Mouse (Mus musculus) intestine, embryonic 15.5 days (tissue): ENCODE data around the gene Slc35c1. TPM values are rescaled to one million over a fixed set of nuclear protein-coding genes. Genes with fewer than 3 reads are reported as not detected.

ENCODE experiments used
- ATAC-seq: fragments of 200-750 bp; cut with Nextera tagmentation; 2 replicates; pipeline ENCODE4 v1.8.0; 2017; ENCODE audit warnings: moderate TSS enrichment, moderate library complexity
- H3K27ac ChIP-seq: fragments of 300-500 bp; sonication (generic); 2 replicates; pipeline ENCODE4 v1.5.1; 2015; ENCODE audit warnings: mild to moderate bottlenecking, inconsistent platforms
- H3K27me3 ChIP-seq: fragments of 300-500 bp; sonication (generic); replicated peaks from 2 replicates; pipeline ENCODE4 v1.6.1; 2015; ENCODE audit warnings: inconsistent platforms
- H3K36me3 ChIP-seq: fragments of 300-500 bp; sonication (generic); 2 replicates; pipeline ENCODE4 v1.6.1; 2015; ENCODE audit warnings: inconsistent platforms
- H3K4me1 ChIP-seq: fragments of 300-500 bp; sonication (generic); replicated peaks from 2 replicates; pipeline ENCODE4 v1.6.1; 2015; ENCODE audit warnings: inconsistent platforms
- H3K4me2 ChIP-seq: fragments of 300-500 bp; sonication (generic); replicated peaks from 2 replicates; pipeline ENCODE4 v1.6.1; 2015; ENCODE audit warnings: mild to moderate bottlenecking, inconsistent platforms
- H3K4me3 ChIP-seq: fragments of 300-500 bp; sonication (generic); replicated peaks from 2 replicates; pipeline ENCODE4 v1.5.1; 2015; ENCODE audit warnings: inconsistent platforms
- H3K9ac ChIP-seq: fragments of 300-500 bp; sonication (generic); 2 replicates; pipeline ENCODE4 v1.6.1; 2015; ENCODE audit warnings: inconsistent platforms
- H3K9me3 ChIP-seq: fragments of 300-500 bp; sonication (generic); 2 replicates; pipeline ENCODE4 v1.6.1; 2016; ENCODE audit warnings: inconsistent platforms
- WGBS: fragments of 180-500 bp; shearing (Covaris S2); methylation state at CpG from one replicate; pipeline ENCODE4 v1.1.7; 2015; 5-methylcytosine and 5-hydroxymethylcytosine counted together
- polyA plus RNA-seq: library from polyadenylated mRNA; unstranded; fragments of >200 nt; fragmentation: Nextera tagmentation; extraction: Ambion mirVana; gene quantifications from 2 replicates; pipeline ENCODE4 v1.2.1, GENCODE M21; 2015

The Slc35c1 gene
- polyA plus RNA-seq, 1 experiment from 2014 or later = 37.3 TPM

DNA sequence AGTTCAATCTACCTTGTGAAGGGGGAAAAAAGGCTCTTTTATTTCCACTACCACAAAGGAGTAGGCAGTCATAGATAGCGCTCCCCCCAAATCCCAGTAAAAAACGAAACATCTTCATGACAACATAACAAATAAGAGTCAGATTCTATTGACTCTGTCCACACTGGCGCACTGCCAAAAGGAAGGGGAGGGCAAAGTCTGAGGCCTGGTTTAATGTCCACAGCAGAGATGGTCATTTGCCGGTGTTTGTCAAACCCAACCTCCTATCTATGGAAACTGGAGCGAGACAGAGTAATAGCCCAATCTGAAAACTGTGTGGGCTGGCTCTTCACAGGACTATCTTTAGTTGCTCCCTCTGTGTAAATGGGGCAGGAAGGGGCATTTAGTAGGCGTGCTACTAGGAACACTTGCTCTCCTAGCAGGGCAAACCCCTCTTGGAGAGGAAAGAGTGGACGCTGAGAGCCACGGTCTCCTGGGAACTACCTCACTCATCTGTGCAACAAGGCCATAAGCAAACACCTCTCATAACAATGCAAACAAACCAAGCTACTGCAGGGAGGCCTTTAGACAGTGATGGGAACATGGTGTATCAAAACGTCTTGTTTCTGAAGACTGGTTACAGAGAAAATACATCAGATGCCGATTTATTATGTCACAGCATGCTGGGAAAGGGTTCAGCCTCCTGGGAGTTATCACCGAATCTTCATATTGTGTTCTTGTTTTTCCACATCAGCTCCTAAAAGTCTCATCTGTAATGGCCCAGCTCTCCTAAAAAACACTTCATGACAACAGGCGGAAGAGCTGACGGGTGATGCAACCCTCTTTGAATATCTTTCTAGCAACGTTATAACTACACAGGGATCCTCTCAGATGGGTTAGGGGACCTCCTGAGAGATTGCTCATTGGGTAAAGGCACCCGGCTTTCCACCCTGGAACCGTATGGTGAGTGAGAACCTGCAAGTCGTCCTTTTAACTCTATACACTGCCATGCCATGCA, 27.7 kb downstream of the Slc35c1 start:
- H3K9ac ChIP-seq = peak overlapping the region; percentile 88
- H3K27me3 ChIP-seq = no peaks in the 10 kb centered on the region
- H3K27ac ChIP-seq = no peak overlapping the region
- 39% methylated on average over 17 of the region's 17 CpGs for WGBS
- H3K36me3 ChIP-seq = no peaks in the 10 kb centered on the region
- H3K4me1 ChIP-seq = peaks cover 34% of the 10 kb centered on the region
- no peak for ATAC-seq
- peak overlapping the region; percentile 83 for H3K4me2 ChIP-seq
- no peaks in the 10 kb centered on the region for H3K9me3 ChIP-seq
- peak overlapping the region; percentile 84 for H3K4me3 ChIP-seq

DNA sequence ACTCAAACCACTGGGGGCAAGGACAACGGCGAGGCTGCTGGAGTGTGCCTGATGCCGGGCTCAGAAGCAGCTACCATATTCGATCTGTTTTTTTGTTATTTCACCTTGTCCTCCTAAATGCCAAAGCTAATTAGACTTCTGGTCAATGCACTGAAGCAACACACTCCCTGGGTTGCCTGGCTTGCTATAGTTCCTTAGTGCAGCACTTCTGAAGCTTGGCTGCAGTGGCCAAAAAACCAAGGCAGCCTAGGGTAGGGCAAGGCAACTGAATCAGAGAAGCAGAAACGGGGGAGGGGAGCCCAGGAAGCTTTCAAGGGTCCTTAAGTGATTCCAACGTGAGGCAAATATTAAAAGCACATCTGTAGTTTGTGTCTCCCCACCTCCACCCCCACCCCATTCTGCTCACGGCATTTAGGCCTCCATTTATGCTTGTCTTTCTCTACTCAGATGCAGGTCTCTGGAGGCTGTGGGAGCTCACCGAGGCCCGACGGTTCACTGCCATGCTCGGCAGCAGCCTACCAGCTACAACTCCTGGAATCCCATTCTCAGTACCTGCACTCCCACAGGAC, 28.6 kb downstream of the Slc35c1 start:
- Histone ChIP-seq H3K4me1 (peaks cover 36% of the 10 kb centered on the region), H3K4me2 (peak overlapping the region; percentile 83), H3K4me3 (peak overlapping the region; percentile 84), H3K9me3 (no peaks in the 10 kb centered on the region), H3K9ac (no peak overlapping the region), H3K27ac (no peak overlapping the region), H3K27me3 (no peaks in the 10 kb centered on the region), H3K36me3 (no peaks in the 10 kb centered on the region)
- no peak for ATAC-seq
- WGBS = 35% methylated on average over 11 of the region's 11 CpGs

GRCm38 (mm10) chr2:92430723-92431541, 29.4 kb downstream of the Slc35c1 start:
- Histone ChIP-seq H3K4me1 (peaks cover 44% of the 10 kb centered on the region), H3K9me3 (no peaks in the 10 kb centered on the region), H3K4me2 (peak overlapping the region; percentile 83), H3K4me3 (peak overlapping the region; percentile 84), H3K36me3 (no peaks in the 10 kb centered on the region), H3K27me3 (no peaks in the 10 kb centered on the region), H3K27ac (no peak overlapping the region), H3K9ac (no peak overlapping the region)
- ATAC-seq = peak; percentile 16; the same call in 1 of the 2 replicates
- 61% methylated on average over 21 of the region's 21 CpGs for WGBS

GRCm38 (mm10) chr2:92430089-92430488, 30.2 kb downstream of the Slc35c1 start:
- H3K27ac ChIP-seq = no peak overlapping the region
- no peaks in the 10 kb centered on the region for H3K9me3 ChIP-seq
- no peak for ATAC-seq
- H3K4me2 ChIP-seq = no peak overlapping the region
- peaks cover 50% of the 10 kb centered on the region for H3K4me1 ChIP-seq
- H3K36me3 ChIP-seq = no peaks in the 10 kb centered on the region
- H3K4me3 ChIP-seq = no peak overlapping the region
- H3K27me3 ChIP-seq = no peaks in the 10 kb centered on the region
- WGBS = 67% methylated on average over 2 of the region's 2 CpGs
- H3K9ac ChIP-seq = no peak overlapping the region

GRCm38 (mm10) chr2:92427882-92428281, 32.5 kb downstream of the Slc35c1 start:
- H3K27me3 ChIP-seq = no peaks in the 10 kb centered on the region
- H3K4me1 ChIP-seq = peaks cover 63% of the 10 kb centered on the region
- no peak overlapping the region for H3K9ac ChIP-seq
- peaks cover 15% of the 10 kb centered on the region; the same call in 1 of the 2 replicates for H3K36me3 ChIP-seq
- no peak overlapping the region for H3K4me3 ChIP-seq
- H3K27ac ChIP-seq = peak overlapping the region; percentile 54; the same call in 1 of the 2 replicates
- peak; percentile 85 for ATAC-seq
- WGBS = 32% methylated on average over 6 of the region's 6 CpGs
- H3K4me2 ChIP-seq = no peak overlapping the region
- no peaks in the 10 kb centered on the region for H3K9me3 ChIP-seq

DNA sequence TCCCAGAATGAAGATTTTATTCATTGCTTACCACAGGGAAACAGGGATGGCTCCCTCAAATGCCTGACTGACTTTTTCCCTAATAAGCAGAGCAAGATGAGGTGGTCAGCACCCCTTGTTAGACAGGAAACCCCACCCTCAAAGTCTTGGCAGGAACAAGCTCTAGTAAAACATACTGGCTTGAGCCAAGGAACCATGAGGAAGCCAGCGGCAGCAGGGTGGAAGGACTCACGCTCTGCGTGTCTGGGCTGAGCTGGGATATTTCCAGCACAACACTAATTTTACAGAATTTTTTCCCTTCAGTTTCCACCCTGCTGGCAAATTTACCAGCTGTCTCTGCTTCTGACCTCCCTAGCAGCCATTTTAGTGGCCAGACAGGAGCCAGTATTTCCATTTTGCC, 33.9 kb downstream of the Slc35c1 start:
- no peaks in the 10 kb centered on the region for H3K9me3 ChIP-seq
- H3K4me1 ChIP-seq = peaks cover 50% of the 10 kb centered on the region
- no peaks in the 10 kb centered on the region for H3K27me3 ChIP-seq
- peaks cover 25% of the 10 kb centered on the region for H3K36me3 ChIP-seq
- WGBS = 61% methylated on average over 3 of the region's 3 CpGs
- no peak overlapping the region for H3K9ac ChIP-seq
- H3K4me3 ChIP-seq = no peak overlapping the region
- H3K27ac ChIP-seq = peak overlapping the region; percentile 38; the same call in 1 of the 2 replicates
- ATAC-seq = no peak
- H3K4me2 ChIP-seq = no peak overlapping the region

DNA sequence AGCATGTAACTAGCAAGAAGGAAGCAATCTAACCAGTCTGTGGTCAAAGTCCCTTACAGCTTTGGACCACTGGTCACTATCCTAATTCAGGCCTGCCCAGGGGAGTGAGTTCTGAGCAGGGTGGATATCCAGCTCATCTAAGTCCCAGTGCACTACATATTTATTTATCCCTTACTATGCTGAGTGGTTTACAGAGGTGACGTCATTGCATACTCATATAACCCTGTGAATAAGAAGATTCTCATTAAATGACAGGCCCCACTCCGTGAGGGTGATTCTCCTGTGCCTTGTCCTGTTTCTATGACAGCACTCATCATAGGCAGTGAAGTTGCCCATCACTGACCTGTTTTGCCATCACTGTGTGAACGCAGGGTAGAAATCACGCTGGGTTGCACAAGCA, 35.0 kb downstream of the Slc35c1 start:
- Histone ChIP-seq H3K36me3 (peaks cover 25% of the 10 kb centered on the region), H3K4me1 (peaks cover 42% of the 10 kb centered on the region), H3K27ac (peak overlapping the region; percentile 68; the same call in 1 of the 2 replicates), H3K4me2 (no peak overlapping the region), H3K27me3 (no peaks in the 10 kb centered on the region), H3K9me3 (no peaks in the 10 kb centered on the region), H3K9ac (no peak overlapping the region), H3K4me3 (no peak overlapping the region)
- 0 out of 2 replicates have a peak, but pooled peaks have one; percentile 1 for ATAC-seq
- WGBS = 78% methylated on average over 4 of the region's 4 CpGs

GRCm38 (mm10) chr2:92424462-92425308, 35.7 kb downstream of the Slc35c1 start:
- no peak overlapping the region for H3K4me3 ChIP-seq
- H3K27ac ChIP-seq = peak overlapping the region; percentile 68
- no peaks in the 10 kb centered on the region for H3K27me3 ChIP-seq
- 64% methylated on average over 9 of the region's 9 CpGs for WGBS
- peaks cover 28% of the 10 kb centered on the region for H3K36me3 ChIP-seq
- H3K9me3 ChIP-seq = no peaks in the 10 kb centered on the region
- no peak overlapping the region for H3K9ac ChIP-seq
- peaks cover 42% of the 10 kb centered on the region for H3K4me1 ChIP-seq
- peak; percentile 51 for ATAC-seq
- no peak overlapping the region for H3K4me2 ChIP-seq

GRCm38 (mm10) chr2:92423702-92424461, 36.5 kb downstream of the Slc35c1 start:
- WGBS = 80% methylated on average over 9 of the region's 9 CpGs
- H3K27me3 ChIP-seq = no peaks in the 10 kb centered on the region
- 0 out of 2 replicates have a peak overlapping the region, but pooled peaks have one; percentile 68 for H3K27ac ChIP-seq
- no peak overlapping the region for H3K9ac ChIP-seq
- no peak overlapping the region for H3K4me3 ChIP-seq
- H3K9me3 ChIP-seq = no peaks in the 10 kb centered on the region
- peaks cover 32% of the 10 kb centered on the region for H3K36me3 ChIP-seq
- 0 out of 2 replicates have a peak, but pooled peaks have one; percentile 10 for ATAC-seq
- no peak overlapping the region for H3K4me2 ChIP-seq
- peaks cover 42% of the 10 kb centered on the region for H3K4me1 ChIP-seq

- 93% methylated on average over 9 of the region's 9 CpGs for WGBS
- no peak for ATAC-seq
- H3K4me2 ChIP-seq = no peak overlapping the region
- no peaks in the 10 kb centered on the region for H3K27me3 ChIP-seq
- H3K9me3 ChIP-seq = no peaks in the 10 kb centered on the region
- no peak overlapping the region for H3K27ac ChIP-seq
- H3K36me3 ChIP-seq = peaks cover 32% of the 10 kb centered on the region
- peaks cover 38% of the 10 kb centered on the region for H3K4me1 ChIP-seq
- no peak overlapping the region for H3K9ac ChIP-seq
- H3K4me3 ChIP-seq = no peak overlapping the region
These were observed 37.2 kb downstream of the Slc35c1 start for GRCm38 (mm10) chr2:92423156-92423555.
